Mouse (Mus musculus): ENCODE data around the gene Ccdc174. TPM values are rescaled to one million over a fixed set of nuclear protein-coding genes. Genes with fewer than 3 reads are reported as not detected.
A peak's percentile ranks its signal among the peaks of the same experiment; 100 is the strongest.
"Not testable (repeated sequence)": the region's sequence is repeated elsewhere in the genome, so short reads cannot be mapped to it uniquely, and the experiment has no call there.

Gene Ccdc174
- total RNA-seq, 2 experiments from 2014 or later, result 23.7 to 24.0 TPM

- no peak for TF ChIP-seq CTCF (conservative IDR thresholded peaks at IDR 0.05)
- no peak overlapping the region for H3K27ac ChIP-seq
- no peak for DNase-seq (ENCODE audit: low spot score in 2 of 2)
- no peak overlapping the region for H3K4me3 ChIP-seq
Observed at GRCm38 (mm10) chr6:91872781-91873180, 5.1 kb upstream of the Ccdc174 start.

GRCm38 (mm10) chr6:91883859-91884258 is 6.0 kb downstream of the Ccdc174 start:
- Histone ChIP-seq H3K27ac (no peak overlapping the region), H3K4me3 (no peak overlapping the region)
- DNase-seq (ENCODE audit: low spot score in 2 of 2), result no peak
- no peak for TF ChIP-seq CTCF (conservative IDR thresholded peaks at IDR 0.05)

GRCm38 (mm10) chr6:91889255-91889906 is 11.5 kb downstream of the Ccdc174 start:
- no peak overlapping the region for H3K27ac ChIP-seq
- TF ChIP-seq CTCF (conservative IDR thresholded peaks at IDR 0.05), result no peak
- H3K4me3 ChIP-seq, result no peak overlapping the region

GRCm38 (mm10) chr6:91890615-91891014 is 12.8 kb downstream of the Ccdc174 start:
- no peak overlapping the region for H3K27ac ChIP-seq
- no peak for DNase-seq (ENCODE audit: low spot score in 2 of 2)
- TF ChIP-seq CTCF (conservative IDR thresholded peaks at IDR 0.05), result no peak
- H3K4me3 ChIP-seq, result no peak overlapping the region

More at GRCm38 (mm10) chr6:91889255-91889906, 11.5 kb downstream of the Ccdc174 start:
- no peak for DNase-seq (ENCODE audit: low spot score in 2 of 2)

GRCm38 (mm10) chr6:91891776-91892175 is 13.9 kb downstream of the Ccdc174 start:
- Histone ChIP-seq H3K4me3 (no peak overlapping the region), H3K27ac (no peak overlapping the region)
- no peak for TF ChIP-seq CTCF (conservative IDR thresholded peaks at IDR 0.05)
- no peak for DNase-seq (ENCODE audit: low spot score in 2 of 2)

GRCm38 (mm10) chr6:91896783-91897182 is 18.9 kb downstream of the Ccdc174 start:
- Histone ChIP-seq H3K4me3 (no peak overlapping the region), H3K27ac (no peak overlapping the region)
- DNase-seq (ENCODE audit: low spot score in 2 of 2), result no peak
- no peak for TF ChIP-seq CTCF (conservative IDR thresholded peaks at IDR 0.05)

- no peak overlapping the region for H3K27ac ChIP-seq
- TF ChIP-seq CTCF (conservative IDR thresholded peaks at IDR 0.05), result peak; percentile 90
- DNase-seq (ENCODE audit: low spot score in 2 of 2), result peak; percentile 75 to 81
Observed at GRCm38 (mm10) chr6:91901505-91901904, 23.7 kb downstream of the Ccdc174 start.

GRCm38 (mm10) chr6:91902509-91902908 is 24.7 kb downstream of the Ccdc174 start, which contains the start of gene 4930590J08Rik:
TSS of gene 4930590J08Rik (plus strand) at chr6:91902809.
- not testable (repeated sequence) for H3K27ac ChIP-seq; DNase-seq (ENCODE audit: low spot score in 2 of 2); H3K4me3 ChIP-seq

More at GRCm38 (mm10) chr6:91901505-91901904, 23.7 kb downstream of the Ccdc174 start:
- no peak overlapping the region for H3K4me3 ChIP-seq

GRCm38 (mm10) chr6:91914011-91914410 is 36.2 kb downstream of the Ccdc174 start:
- Histone ChIP-seq H3K4me3 (no peak overlapping the region), H3K27ac (no peak overlapping the region)
- DNase-seq (ENCODE audit: low spot score in 2 of 2), result no peak
- no peak for TF ChIP-seq CTCF (conservative IDR thresholded peaks at IDR 0.05)

GRCm38 (mm10) chr6:91917286-91917685 is 39.4 kb downstream of the Ccdc174 start:
- Histone ChIP-seq H3K4me3 (no peak overlapping the region), H3K27ac (no peak overlapping the region)
- TF ChIP-seq CTCF (conservative IDR thresholded peaks at IDR 0.05), result no peak
- DNase-seq (ENCODE audit: low spot score in 2 of 2), result peak; percentile 19 to 63

- DNase-seq (ENCODE audit: low spot score in 2 of 2), result no peak
- Histone ChIP-seq H3K27ac (no peak overlapping the region), H3K4me3 (no peak overlapping the region)
- no peak for TF ChIP-seq CTCF (conservative IDR thresholded peaks at IDR 0.05)
Observed at GRCm38 (mm10) chr6:91917716-91918115, 39.9 kb downstream of the Ccdc174 start.

GRCm38 (mm10) chr6:91931231-91931630 is 53.4 kb downstream of the Ccdc174 start:
- TF ChIP-seq CTCF (conservative IDR thresholded peaks at IDR 0.05), result no peak
- no peak overlapping the region for H3K27ac ChIP-seq
- H3K4me3 ChIP-seq, result no peak overlapping the region
- DNase-seq (ENCODE audit: low spot score in 2 of 2), result no peak

GRCm38 (mm10) chr6:91938491-91938890 is 60.6 kb downstream of the Ccdc174 start:
- Histone ChIP-seq H3K27ac (no peak overlapping the region), H3K4me3 (no peak overlapping the region)
- DNase-seq (ENCODE audit: low spot score in 2 of 2), result no peak
- 0 out of 2 replicates have a peak, but pooled peaks have one; percentile 10 for TF ChIP-seq CTCF (conservative IDR thresholded peaks at IDR 0.05)

GRCm38 (mm10) chr6:91948426-91948825 is 70.6 kb downstream of the Ccdc174 start:
- TF ChIP-seq CTCF (conservative IDR thresholded peaks at IDR 0.05), result no peak
- DNase-seq (ENCODE audit: low spot score in 2 of 2), result no peak
- Histone ChIP-seq H3K4me3 (no peak overlapping the region), H3K27ac (no peak overlapping the region)

Other genes starting within 250 kb of the Ccdc174 start
- 100 to 1,000 TPM; 136 to 138 TPM for gene Slc6a6, start 194.0 kb upstream of the Ccdc174 start, total RNA-seq (2021)
- 1 to 10 TPM; 7.1 to 9.9 TPM for gene Grip2, start 50.8 kb upstream of the Ccdc174 start, total RNA-seq (2021)
- gene 4930590J08Rik, start 24.8 kb downstream of the Ccdc174 start, total RNA-seq (2021), result 1 to 10 TPM; 1.9 to 2.3 TPM
- 1 to 10 TPM; 4.3 to 5.7 TPM for gene Fgd5, start 100.8 kb downstream of the Ccdc174 start, total RNA-seq (2021)
- gene Nr2c2, start 213.3 kb downstream of the Ccdc174 start, total RNA-seq (2021), result 10 to 100 TPM; 88.6 to 92.3 TPM